Mouse (Mus musculus) testis, adult 2 months (tissue): Measurements from ENCODE around the gene Mapkapk3. TPM values are rescaled to one million over a fixed set of nuclear protein-coding genes. Genes with fewer than 3 reads are reported as not detected.

Experiments
- H3K27ac ChIP-seq: fragments of 200-500 bp; 2 replicates; pipeline ENCODE4 v1.5.1; 2012; ENCODE audit warnings: low read depth, low read length; ENCODE audit not compliant: control insufficient read depth, insufficient read depth
- H3K27me3 ChIP-seq: fragments of 200-500 bp; 2 replicates; pipeline ENCODE4 v1.6.1; 2012; ENCODE audit warnings: mild to moderate bottlenecking, low read length, moderate library complexity; ENCODE audit not compliant: control insufficient read depth, insufficient read depth
- H3K36me3 ChIP-seq: fragments of 200-500 bp; 2 replicates; pipeline ENCODE4 v1.6.1; 2012; ENCODE audit warnings: mild to moderate bottlenecking, low read length; ENCODE audit not compliant: control insufficient read depth, insufficient read depth
- H3K4me1 ChIP-seq: fragments of 200-500 bp; 2 replicates; pipeline ENCODE4 v1.6.1; 2012; ENCODE audit warnings: low read length; ENCODE audit not compliant: control insufficient read depth, insufficient read depth
- H3K4me3 ChIP-seq: fragments of 200-500 bp; 2 replicates; pipeline ENCODE4 v1.5.1; 2012; ENCODE audit warnings: low read depth, mild to moderate bottlenecking, low read length, moderate library complexity, mixed read lengths; ENCODE audit not compliant: control insufficient read depth
- CTCF ChIP-seq: fragments of 200-500 bp; IDR thresholded peaks from 2 replicates; pipeline ENCODE4 v1.5.1; 2012; ENCODE audit warnings: low read depth, mild to moderate bottlenecking, inconsistent platforms, low read length, moderate library complexity; ENCODE audit not compliant: control insufficient read depth, insufficient read depth, insufficient replicate concordance
- POLR2A ChIP-seq: fragments of 200-500 bp; IDR thresholded peaks from 2 replicates; pipeline ENCODE4 v1.6.1; 2012; ENCODE audit warnings: low read depth, mild to moderate bottlenecking, inconsistent platforms, low read length, moderate library complexity; ENCODE audit not compliant: control insufficient read depth
- polyA plus RNA-seq: library from polyadenylated mRNA; depleted of rRNA; stranded (reverse); fragments of >200 nt; gene quantifications from 2 replicates; pipeline ENCODE4 v1.2.3, GENCODE M21; 2012

Mapkapk3 gene
- polyA plus RNA-seq, 1 experiment = 5.2 TPM

DNA sequence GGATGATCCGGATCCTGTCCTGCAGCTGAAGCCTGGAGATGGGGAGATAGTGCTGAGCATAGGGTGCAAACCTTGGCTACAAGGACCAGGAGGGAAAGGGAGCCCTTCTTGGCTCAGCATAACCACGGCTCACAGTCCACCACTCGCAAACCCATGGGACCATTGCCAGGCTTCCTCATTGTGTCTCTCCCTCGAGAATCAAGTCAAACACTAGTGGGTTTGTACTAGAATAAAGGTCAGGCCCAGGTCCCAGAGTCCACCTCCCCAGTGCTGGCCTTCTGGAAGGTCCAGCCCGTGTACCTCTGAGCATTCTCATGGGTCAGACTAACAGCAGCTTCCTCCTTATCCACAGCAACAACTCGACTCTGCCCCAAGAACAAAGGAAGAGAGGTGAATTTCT, 41.1 kb upstream of the Mapkapk3 start:
- peaks cover 1% of the 10 kb centered on the region; the same call in 1 of the 2 replicates for H3K36me3 ChIP-seq
- peaks cover 3% of the 10 kb centered on the region for H3K4me1 ChIP-seq
- no peak overlapping the region for H3K4me3 ChIP-seq
- no peak for TF ChIP-seq CTCF
- TF ChIP-seq POLR2A = no peak
- no peaks in the 10 kb centered on the region for H3K27me3 ChIP-seq
- H3K27ac ChIP-seq = no peak overlapping the region

DNA sequence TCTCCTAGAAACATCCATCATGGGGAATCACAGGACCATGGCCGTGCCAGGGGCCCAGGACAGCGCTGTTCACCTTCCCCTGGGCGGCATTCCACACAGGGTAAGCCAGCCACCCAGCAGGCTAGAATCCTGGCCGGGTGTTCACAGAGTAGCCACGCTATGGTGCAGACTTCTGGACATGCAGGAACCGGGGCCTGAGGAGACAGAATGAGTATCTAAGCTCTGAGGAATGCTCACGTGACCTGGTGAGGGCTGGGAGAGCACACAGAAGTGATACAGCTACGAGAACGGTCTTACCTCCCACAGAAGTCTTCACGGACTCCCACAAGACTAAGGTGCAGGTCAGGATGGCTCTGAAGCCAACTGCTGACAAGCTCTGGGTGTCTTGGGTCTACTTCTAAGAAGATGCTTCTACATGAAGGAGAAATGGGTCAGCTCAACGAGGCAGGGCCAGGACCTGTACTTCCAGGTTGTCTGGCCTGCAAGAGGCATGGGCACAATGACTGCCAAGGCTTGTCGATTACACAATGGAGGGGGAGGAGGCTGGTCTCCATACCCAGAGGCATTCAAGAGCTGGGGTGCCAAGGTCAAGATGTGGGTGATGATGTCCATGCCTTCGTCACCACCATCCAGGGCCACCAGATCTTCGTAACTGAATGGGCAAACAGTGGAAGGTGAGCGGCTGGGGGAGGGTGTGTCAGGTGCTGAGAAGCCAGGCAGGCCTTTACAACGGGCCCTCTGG, 38.4 kb upstream of the Mapkapk3 start:
- no peaks in the 10 kb centered on the region for H3K27me3 ChIP-seq
- no peak overlapping the region for H3K4me3 ChIP-seq
- TF ChIP-seq POLR2A (no peak), CTCF (no peak)
- peaks cover 7% of the 10 kb centered on the region for H3K4me1 ChIP-seq
- H3K36me3 ChIP-seq = no peaks in the 10 kb centered on the region
- no peak overlapping the region for H3K27ac ChIP-seq

DNA sequence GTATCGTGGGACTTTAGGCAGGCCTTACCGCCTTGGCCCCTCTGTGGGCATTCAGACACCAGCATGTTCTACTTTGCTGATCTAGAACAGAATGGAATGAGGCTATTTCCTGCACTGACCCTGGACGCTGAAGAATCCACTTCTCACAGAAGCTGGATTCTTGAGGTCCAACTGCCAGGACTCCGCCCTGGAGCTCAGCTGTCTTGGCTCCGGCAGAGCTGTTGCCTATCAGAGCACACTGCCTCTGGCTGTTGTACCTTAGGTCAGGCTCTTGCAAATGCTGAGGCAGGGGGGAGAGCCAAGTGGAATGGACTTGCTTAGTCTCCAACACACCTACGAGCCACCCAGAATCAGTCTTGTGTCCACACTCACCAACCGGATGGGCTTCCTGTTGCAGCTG, 36.2 kb upstream of the Mapkapk3 start:
- peaks cover 7% of the 10 kb centered on the region for H3K4me1 ChIP-seq
- TF ChIP-seq CTCF (no peak), POLR2A (no peak)
- no peaks in the 10 kb centered on the region for H3K27me3 ChIP-seq
- no peak overlapping the region for H3K27ac ChIP-seq
- H3K36me3 ChIP-seq = no peaks in the 10 kb centered on the region
- no peak overlapping the region for H3K4me3 ChIP-seq

DNA sequence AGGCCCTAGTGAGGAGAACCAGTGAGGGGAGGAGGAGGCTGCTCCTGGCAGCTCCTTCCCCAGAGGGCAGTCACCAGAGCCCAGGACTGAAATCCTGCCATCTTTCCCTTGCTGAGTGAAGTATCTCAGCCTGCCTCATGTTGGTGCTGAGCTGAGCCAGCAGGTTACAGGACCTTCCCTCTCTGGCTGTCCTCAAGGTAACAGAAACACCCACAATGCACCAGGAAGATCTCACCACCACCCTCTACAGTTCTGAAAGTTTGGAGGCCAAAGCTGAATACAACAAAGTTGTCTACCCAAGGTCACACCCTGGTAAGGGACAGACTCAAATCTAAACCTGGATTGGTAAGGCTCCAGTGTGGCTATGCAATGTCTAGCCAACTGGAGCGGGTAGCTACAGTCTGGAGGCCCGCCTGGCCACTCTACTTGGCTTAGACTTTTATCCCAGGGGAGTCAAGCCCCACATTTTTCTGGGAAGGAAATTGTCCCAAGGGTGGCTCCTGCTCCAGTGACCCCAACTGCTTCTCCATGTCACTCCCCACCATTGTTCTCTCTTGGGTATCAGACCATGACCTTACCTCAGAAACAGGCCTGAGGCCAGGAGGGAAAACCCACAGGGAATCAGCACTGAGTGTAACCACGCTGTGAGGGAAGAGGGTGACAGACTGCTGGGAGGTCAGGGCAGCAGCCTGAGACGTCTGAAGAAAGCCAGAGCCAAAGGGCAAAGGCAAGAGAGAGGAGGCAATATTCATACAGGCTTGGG, 35.3 kb upstream of the Mapkapk3 start:
- Histone ChIP-seq H3K4me1 (peaks cover 7% of the 10 kb centered on the region), H3K36me3 (no peaks in the 10 kb centered on the region), H3K27me3 (no peaks in the 10 kb centered on the region), H3K4me3 (no peak overlapping the region), H3K27ac (no peak overlapping the region)
- TF ChIP-seq POLR2A (no peak), CTCF (no peak)

DNA sequence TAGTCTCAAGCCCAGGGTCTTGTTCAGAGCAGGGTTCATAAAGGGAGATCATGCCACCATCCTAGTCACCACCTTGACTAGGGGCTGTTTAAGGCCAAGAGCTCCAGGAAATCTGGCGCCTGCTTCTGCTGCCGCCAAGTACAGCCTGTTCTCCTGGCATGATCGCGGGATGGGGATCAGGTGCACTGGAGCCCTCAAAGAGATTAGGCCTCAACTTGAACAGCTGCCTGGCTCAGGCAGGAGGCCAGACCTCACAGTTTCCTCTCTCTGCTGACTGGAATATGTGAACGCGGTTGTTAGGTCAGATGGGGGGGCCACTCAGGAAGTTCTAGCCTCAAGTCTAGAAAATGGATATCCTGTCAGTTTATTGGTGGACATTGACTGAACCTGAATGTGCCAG, 33.9 kb upstream of the Mapkapk3 start:
- no peak overlapping the region for H3K4me3 ChIP-seq
- TF ChIP-seq POLR2A (no peak), CTCF (no peak)
- no peaks in the 10 kb centered on the region for H3K27me3 ChIP-seq
- H3K36me3 ChIP-seq = no peaks in the 10 kb centered on the region
- H3K27ac ChIP-seq = no peak overlapping the region
- peaks cover 7% of the 10 kb centered on the region for H3K4me1 ChIP-seq

DNA sequence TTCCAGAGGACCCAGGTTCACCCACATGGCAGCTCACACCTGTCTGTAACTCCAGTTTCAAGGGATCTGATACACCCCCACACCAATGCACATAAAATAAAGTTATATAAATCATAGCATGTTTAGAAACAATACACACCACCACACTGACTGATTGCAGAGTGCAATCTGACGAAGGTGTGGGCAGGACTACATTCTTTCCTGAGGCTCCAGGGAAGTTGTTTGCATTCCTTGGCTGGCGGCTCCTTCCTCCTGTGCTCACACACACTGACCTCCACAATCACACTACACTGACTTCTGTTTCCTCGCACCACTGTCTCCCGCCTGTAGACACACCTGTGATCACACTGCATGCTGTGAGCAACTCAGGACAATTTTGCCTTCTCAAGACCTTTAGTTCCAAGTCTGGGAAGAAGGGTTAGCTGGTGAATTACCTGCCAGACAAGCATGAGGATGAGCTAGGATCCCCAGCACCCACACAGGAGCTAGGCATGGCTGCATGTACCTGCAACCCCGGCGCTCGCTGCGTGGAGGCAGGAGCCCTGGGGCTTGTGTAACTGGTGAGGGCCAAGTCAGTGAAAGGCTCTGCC, 32.9 kb upstream of the Mapkapk3 start:
- Histone ChIP-seq H3K36me3 (no peaks in the 10 kb centered on the region), H3K27me3 (no peaks in the 10 kb centered on the region), H3K4me1 (peaks cover 7% of the 10 kb centered on the region), H3K4me3 (no peak overlapping the region), H3K27ac (no peak overlapping the region)
- TF ChIP-seq CTCF = no peak

DNA sequence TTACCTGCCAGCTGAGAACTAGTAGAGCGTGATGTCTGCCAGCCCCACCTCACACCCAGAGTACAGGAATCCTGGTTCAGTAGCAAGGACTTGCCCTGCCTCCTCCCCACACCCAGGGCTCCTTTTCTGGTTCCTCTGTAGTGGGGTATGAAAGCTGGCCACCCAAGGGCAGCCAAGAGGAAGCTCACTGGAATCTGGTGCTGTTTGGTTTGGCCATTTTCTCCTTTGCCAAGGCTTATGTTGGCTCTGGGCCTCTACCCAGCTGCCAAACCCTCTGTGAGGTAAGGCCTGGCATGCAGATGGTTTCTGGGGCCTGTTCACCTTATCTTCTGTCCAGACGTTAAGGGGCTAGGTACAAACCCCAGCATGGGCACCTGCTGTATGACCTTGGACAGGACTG, 26.1 kb upstream of the Mapkapk3 start:
- Histone ChIP-seq H3K4me3 (no peak overlapping the region), H3K4me1 (no peaks in the 10 kb centered on the region), H3K27me3 (no peaks in the 10 kb centered on the region), H3K36me3 (no peaks in the 10 kb centered on the region), H3K27ac (no peak overlapping the region)
- TF ChIP-seq CTCF (no peak), POLR2A (no peak)
